ENCODE assay signal across 11 mouse cellular contexts in genomic region chr1:191002201-191002600, GRCm38 (mm10). TPM values are rescaled to one million over a fixed set of nuclear protein-coding genes. Genes with fewer than 3 reads are reported as not detected.
DNase-seq lines count a peak whose midpoint lies in the region; ATAC-seq lines count a peak whose summit lies in the region.
"Had no signal": no experiment of that assay in that cellular context is flagged by ENCODE, and none has a peak within 500 bp of the region (broad histone marks: within the 10 kb centered on the region; RNA-seq: fewer than 3 reads in every experiment).

No protein-coding gene starts in this region.

- no peaks in the 10 kb centered on the region for H3K4me1 ChIP-seq in limb, embryonic 11.5 days (ENCODE audit: control insufficient read depth, insufficient read depth, low read length)
- H3K4me1 ChIP-seq in limb, embryonic 10.5 days, result no peaks in the 10 kb centered on the region

- H3K9ac ChIP-seq in limb, embryonic 11.5 days (ENCODE audit: low read length), result no peak overlapping the region

- no peaks in the 10 kb centered on the region for H3K27me3 ChIP-seq in limb, embryonic 11.5 days (ENCODE audit: control insufficient read depth, insufficient read depth, low read length)
- no peaks in the 10 kb centered on the region for H3K27me3 ChIP-seq in limb, embryonic 10.5 days (ENCODE audit: low read depth, poor library complexity, severe bottlenecking)

- no peaks in the 10 kb centered on the region for H3K9me3 ChIP-seq in limb, embryonic 11.5 days (ENCODE audit: control insufficient read depth, low read length)
- no peaks in the 10 kb centered on the region for H3K9me3 ChIP-seq in limb, embryonic 10.5 days (replicated peaks)

- ATAC-seq in limb, embryonic 11.5 days (ENCODE audit: insufficient number of reproducible peaks, low FRiP score, low TSS enrichment, low read depth), result no peak

- peak; percentile 51 for DNase-seq in adrenal gland, postnatal 10 days
- DNase-seq in adrenal gland, adult 8-10 months, result no peak
- DNase-seq in limb, embryonic 11.5 days (ENCODE audit: low spot score), result peak; percentile 42
- no peak for DNase-seq in limb, embryonic 10.5 days (ENCODE audit: low spot score)
- DNase-seq in embryo, embryonic 10.5 days (ENCODE audit: low spot score), result peak; percentile 41
- peak; percentile 26 for DNase-seq in retina, postnatal 1 day
- DNase-seq in right cerebral cortex, adult 2 months (ENCODE audit: low spot score in 2 of 2), result no peak
- no peak for DNase-seq in heart, adult 8-10 months (ENCODE audit: low spot score)
- DNase-seq: right cerebral cortex, postnatal 4 days had no signal

- no peak overlapping the region for H3K4me3 ChIP-seq in limb, embryonic 11.5 days (ENCODE audit: low read depth, low read length)
- no peak overlapping the region for H3K4me3 ChIP-seq in limb, embryonic 10.5 days

- no peak overlapping the region for H3K4me2 ChIP-seq in limb, embryonic 11.5 days (ENCODE audit: low read depth, severe bottlenecking)

- 64% methylated on average over 6 of the region's 6 CpGs for WGBS in limb, embryonic 11.5 days
- WGBS in limb, embryonic 10.5 days, result 70% methylated on average over 6 of the region's 6 CpGs

- no peak overlapping the region for H3K27ac ChIP-seq in limb, embryonic 11.5 days (replicated peaks; ENCODE audit: low read depth, low read length)
- no peak overlapping the region for H3K27ac ChIP-seq in limb, embryonic 10.5 days

- 0 out of 2 replicates have a peak, but pooled peaks cover 2% of the 10 kb centered on the region for H3K36me3 ChIP-seq in limb, embryonic 11.5 days (ENCODE audit: control insufficient read depth, insufficient read depth, low read length)
- peaks cover 16% of the 10 kb centered on the region for H3K36me3 ChIP-seq in limb, embryonic 10.5 days

RNA-seq across cellular contexts. Expression of gene Vash2, which starts 23.1 kb away (rescaled TPM):
- total RNA-seq in adrenal gland, postnatal 10 days (2021), result 1 to 10 TPM; 1.3 to 3.1 TPM
- total RNA-seq in adrenal gland, adult 8-10 months (2022), result under 1 TPM in 3 of 4 experiments, not detected in 1; 0.10 to 0.27 (median 0.25) TPM
- 76.6 and 77.7 TPM in 2 replicates for polyA plus RNA-seq in limb, embryonic 11.5 days (2014; fragmentation: Nextera tagmentation; extraction: Ambion mirVana)
- polyA plus RNA-seq in limb, embryonic 10.5 days (2016; fragmentation: Nextera tagmentation; extraction: Ambion mirVana), result 56.3 and 64.0 TPM in 2 replicates
- 1 to 10 TPM in 1 of 4 experiments, under 1 TPM in 3; 0.08 to 1.0 (median 0.27) TPM for total RNA-seq in heart, adult 8-10 months (2022)

RNA-seq across cellular contexts. Expression of gene Flvcr1, which starts 23.8 kb away (rescaled TPM):
- total RNA-seq in adrenal gland, postnatal 10 days (2021), result 10 to 100 TPM; 18.1 to 24.0 TPM
- total RNA-seq in adrenal gland, adult 8-10 months (2022), result 10 to 100 TPM; 12.4 to 20.8 (median 16.6) TPM
- polyA plus RNA-seq in limb, embryonic 11.5 days (2014; fragmentation: Nextera tagmentation; extraction: Ambion mirVana), result 7.5 and 8.9 TPM in 2 replicates
- polyA plus RNA-seq in limb, embryonic 10.5 days (2016; fragmentation: Nextera tagmentation; extraction: Ambion mirVana), result 6.9 and 8.7 TPM in 2 replicates
- total RNA-seq in heart, adult 8-10 months (2022), result 1 to 10 TPM; 3.5 to 6.5 (median 4.0) TPM

RNA-seq across cellular contexts. Expression of gene Spata45, which starts 34.2 kb away (rescaled TPM):
- not detected for total RNA-seq in adrenal gland, postnatal 10 days (2021)
- not detected for total RNA-seq in adrenal gland, adult 8-10 months (2022)
- polyA plus RNA-seq in limb, embryonic 11.5 days (2014; fragmentation: Nextera tagmentation; extraction: Ambion mirVana), result not detected in 2 replicates
- not detected in 2 replicates for polyA plus RNA-seq in limb, embryonic 10.5 days (2016; fragmentation: Nextera tagmentation; extraction: Ambion mirVana)
- not detected for total RNA-seq in heart, adult 8-10 months (2022)
- total RNA-seq: gastrocnemius, adult 18-20 months had no signal
- polyA plus RNA-seq: large intestine, adult 2 months had no signal

Comparison
In these comparisons a context has a peak if more than half of its experiments do, and no peak if none do; other contexts are left out.
1. DNase-seq: peak in adrenal gland, postnatal 10 days (single experiment), limb, embryonic 11.5 days (single experiment), embryo, embryonic 10.5 days (single experiment) and retina, postnatal 1 day (single experiment); none in adrenal gland, adult 8-10 months (single experiment), limb, embryonic 10.5 days (single experiment), right cerebral cortex, adult 2 months (0 of 2) and heart, adult 8-10 months (single experiment).